In genomic region chr9:35045031-35045531, GRCm38 (mm10) we compare ENCODE assay signal across 9 mouse cellular contexts.
DNase-seq lines count a peak whose midpoint lies in the region; ATAC-seq lines count a peak whose summit lies in the region.
"Had no signal": no experiment of that assay in that cellular context is flagged by ENCODE, and none has a peak within 500 bp of the region (broad histone marks: within the 10 kb centered on the region; RNA-seq: fewer than 3 reads in every experiment).

No protein-coding gene starts in this region.

- 45% methylated on average over 11 of the region's 11 CpGs for WGBS in kidney, embryonic 14.5 days
- WGBS in embryonic facial prominence, embryonic 13.5 days, result 31% methylated on average over 11 of the region's 11 CpGs
- 58% methylated on average over 11 of the region's 11 CpGs for WGBS in intestine, embryonic 15.5 days

- peaks cover 26% of the 10 kb centered on the region; the same call in 1 of the 2 replicates for H3K4me1 ChIP-seq in kidney, embryonic 14.5 days (ENCODE audit: control insufficient read depth, insufficient read depth, low read length)
- H3K4me1 ChIP-seq in embryonic facial prominence, embryonic 13.5 days, result peaks cover 45% of the 10 kb centered on the region
- H3K4me1 ChIP-seq in intestine, embryonic 15.5 days (replicated peaks), result peaks cover 35% of the 10 kb centered on the region

- peak; percentile 53; the same call in 1 of the 2 replicates for ATAC-seq in kidney, embryonic 14.5 days (ENCODE audit: low FRiP score, low TSS enrichment)
- peak; percentile 8; the same call in 1 of the 2 replicates for ATAC-seq in embryonic facial prominence, embryonic 13.5 days (ENCODE audit: insufficient number of reproducible peaks, insufficient read depth, low FRiP score, low TSS enrichment, low read depth)
- ATAC-seq in intestine, embryonic 15.5 days, result peak; percentile 34
- peak; percentile 18; the same call in 1 of the 2 replicates for ATAC-seq in megakaryocyte, adult 5-6 weeks (ENCODE audit: poor library complexity, severe bottlenecking)
- ATAC-seq in cerebellum, adult (ENCODE audit: insufficient number of reproducible peaks, low FRiP score, low TSS enrichment), result no peak
- ATAC-seq: Patski had no signal

- H3K36me3 ChIP-seq in kidney, embryonic 14.5 days (ENCODE audit: control insufficient read depth, insufficient read depth, low read length), result no peaks in the 10 kb centered on the region; the same call in 1 of the 2 replicates
- H3K36me3 ChIP-seq in embryonic facial prominence, embryonic 13.5 days, result peaks cover 34% of the 10 kb centered on the region
- no peaks in the 10 kb centered on the region; the same call in 1 of the 2 replicates for H3K36me3 ChIP-seq in intestine, embryonic 15.5 days

- H3K27me3 ChIP-seq in kidney, embryonic 14.5 days (ENCODE audit: control insufficient read depth, insufficient read depth, low read length), result no peaks in the 10 kb centered on the region
- no peaks in the 10 kb centered on the region for H3K27me3 ChIP-seq in embryonic facial prominence, embryonic 13.5 days
- no peaks in the 10 kb centered on the region for H3K27me3 ChIP-seq in intestine, embryonic 15.5 days (replicated peaks)
- H3K27me3 ChIP-seq: Patski had no signal

- intact Hi-C loops in left cerebral cortex, postnatal 14 days (cut with DNase I), result no loop called here

- no peak for DNase-seq in kidney, adult 9 months
- DNase-seq in left cerebral cortex, postnatal 14 days (ENCODE audit: low spot score in 2 of 2), result no peak
- DNase-seq in frontal cortex, postnatal 25 days (ENCODE audit: low spot score in 2 of 2), result no peak

- H3K9me3 ChIP-seq in kidney, embryonic 14.5 days (ENCODE audit: control insufficient read depth, low read length), result no peaks in the 10 kb centered on the region
- H3K9me3 ChIP-seq in embryonic facial prominence, embryonic 13.5 days, result no peaks in the 10 kb centered on the region
- H3K9me3 ChIP-seq in intestine, embryonic 15.5 days, result no peaks in the 10 kb centered on the region

- no peak overlapping the region for H3K4me2 ChIP-seq in kidney, embryonic 14.5 days (replicated peaks; ENCODE audit: low read depth, low read length)
- peak overlapping the region; percentile 27; the same call in 1 of the 2 replicates for H3K4me2 ChIP-seq in embryonic facial prominence, embryonic 13.5 days
- H3K4me2 ChIP-seq in intestine, embryonic 15.5 days (replicated peaks), result no peak overlapping the region

- no peak overlapping the region for H3K4me3 ChIP-seq in kidney, embryonic 14.5 days (ENCODE audit: low read length)
- no peak overlapping the region for H3K4me3 ChIP-seq in embryonic facial prominence, embryonic 13.5 days
- no peak overlapping the region for H3K4me3 ChIP-seq in intestine, embryonic 15.5 days (replicated peaks)

- no peak overlapping the region for H3K9ac ChIP-seq in kidney, embryonic 14.5 days (ENCODE audit: low read depth, low read length)
- H3K9ac ChIP-seq in embryonic facial prominence, embryonic 13.5 days, result no peak overlapping the region
- H3K9ac ChIP-seq in intestine, embryonic 15.5 days, result no peak overlapping the region

- peak overlapping the region; percentile 48; the same call in 1 of the 2 replicates for H3K27ac ChIP-seq in kidney, embryonic 14.5 days (ENCODE audit: low read depth, low read length)
- peak overlapping the region; percentile 89 for H3K27ac ChIP-seq in embryonic facial prominence, embryonic 13.5 days
- H3K27ac ChIP-seq in intestine, embryonic 15.5 days, result peak overlapping the region; percentile 33

Comparison
In these comparisons a context has a peak if more than half of its experiments do, and no peak if none do; other contexts are left out.
1. H3K27ac ChIP-seq: peak in every context shown above with its lines; median percentile 89 in embryonic facial prominence, embryonic 13.5 days; 48 in kidney, embryonic 14.5 days; 33 in intestine, embryonic 15.5 days.